Mouse (Mus musculus) intestine, embryonic 16.5 days (tissue): ENCODE measurements at regions not wholly inside any gene's neighbourhood (a gene's known extent, or its start where the extent isn't known, plus 50 kb on each side); places are given as distances from the start of the nearest gene placed in this dataset.

Experiments
- ATAC-seq: fragments of 200-750 bp; cut with Nextera tagmentation; 2 replicates; pipeline ENCODE4 v1.8.0; 2017; ENCODE audit warnings: moderate TSS enrichment, moderate library complexity
- H3K27ac ChIP-seq: fragments of 300-500 bp; sonication (generic); 2 replicates; pipeline ENCODE4 v1.5.1; 2014; ENCODE audit warnings: mild to moderate bottlenecking, low read length
- H3K27me3 ChIP-seq: fragments of 300-500 bp; sonication (generic); replicated peaks from 2 replicates; pipeline ENCODE4 v1.6.1; 2014; ENCODE audit warnings: low read length, control low read depth, mixed read lengths; ENCODE audit not compliant: control insufficient read depth, insufficient read depth
- H3K36me3 ChIP-seq: fragments of 300-500 bp; sonication (generic); 2 replicates; pipeline ENCODE4 v1.6.1; 2014; ENCODE audit warnings: low read length, control low read depth; ENCODE audit not compliant: control insufficient read depth, insufficient read depth
- H3K4me1 ChIP-seq: fragments of 300-500 bp; sonication (generic); 2 replicates; pipeline ENCODE4 v1.6.1; 2014; ENCODE audit warnings: low read length, control low read depth, mixed read lengths; ENCODE audit not compliant: control insufficient read depth, insufficient read depth
- H3K4me2 ChIP-seq: fragments of 300-500 bp; sonication (generic); 2 replicates; pipeline ENCODE4 v1.6.1; 2014; ENCODE audit warnings: low read depth, low read length, control low read depth
- H3K4me3 ChIP-seq: fragments of 300-500 bp; sonication (generic); 2 replicates; pipeline ENCODE4 v1.5.1; 2014; ENCODE audit warnings: mild to moderate bottlenecking, low read length
- H3K9ac ChIP-seq: fragments of 300-500 bp; sonication (generic); 2 replicates; pipeline ENCODE4 v1.6.1; 2014; ENCODE audit warnings: low read depth, low read length
- H3K9me3 ChIP-seq: fragments of 300-500 bp; sonication (generic); 2 replicates; pipeline ENCODE4 v1.6.1; 2016; ENCODE audit warnings: low read length, control low read depth; ENCODE audit not compliant: control insufficient read depth
- WGBS: fragments of 180-500 bp; shearing (Covaris S2); extraction: QIAGEN DNeasy Blood & Tissue Kit; methylation state at CpG from one replicate; pipeline ENCODE4 v1.1.7; 2014; 5-methylcytosine and 5-hydroxymethylcytosine counted together

DNA sequence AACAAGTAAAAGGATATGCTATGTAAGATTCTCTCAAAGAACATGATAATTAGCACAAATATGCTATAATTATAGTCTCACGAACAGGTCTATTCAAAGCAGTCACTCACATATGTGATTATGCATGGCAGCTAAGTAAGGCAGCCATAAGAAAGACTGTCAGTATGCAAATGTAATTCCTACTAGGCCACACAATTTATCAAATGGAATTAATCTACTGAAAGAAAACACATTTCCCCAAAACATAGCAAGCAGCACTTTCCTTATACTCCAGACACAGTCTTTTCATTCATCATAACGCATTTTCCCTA, 1242.3 kb downstream of the Zfp704 start:
- 79% methylated on average over 2 of the region's 2 CpGs for WGBS

DNA sequence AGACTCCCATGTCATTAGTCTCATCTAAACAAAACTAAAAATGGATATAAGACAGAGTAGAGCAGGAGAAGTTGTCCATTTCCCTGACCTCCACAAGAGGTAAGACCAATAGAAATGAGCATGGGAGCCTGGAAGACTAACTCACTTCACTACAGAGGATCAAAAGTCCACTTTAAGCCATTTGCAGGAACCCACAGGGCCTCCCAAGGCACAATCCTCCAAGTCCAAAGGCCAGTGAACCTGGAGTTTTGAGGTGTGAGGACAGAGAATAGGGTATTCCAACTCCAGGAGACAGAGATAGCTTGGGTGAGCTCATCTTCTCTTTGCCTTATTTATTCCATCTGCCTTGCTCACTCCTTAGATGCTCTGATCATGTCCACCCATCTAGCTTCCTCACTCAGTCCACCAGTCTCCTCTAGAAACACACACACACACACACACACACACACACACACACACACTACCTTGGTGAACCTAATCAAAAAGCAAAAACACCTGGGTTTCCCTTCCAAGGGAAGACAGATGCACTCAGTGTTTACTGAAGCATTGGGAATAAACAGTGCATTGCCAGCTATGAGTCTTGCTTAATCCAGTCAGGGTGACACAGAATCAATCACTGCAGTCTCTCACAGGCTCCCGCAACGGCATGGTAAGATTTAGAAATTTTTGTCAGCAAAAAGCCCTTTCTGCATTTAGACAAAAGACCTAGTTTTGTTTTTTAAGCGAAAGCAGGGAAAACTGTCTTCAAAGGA, 1242.8 kb downstream of the Zfp704 start:
- H3K4me3 ChIP-seq, result no peak overlapping the region
- no peaks in the 10 kb centered on the region for H3K36me3 ChIP-seq
- peak; percentile 69 for ATAC-seq
- H3K4me1 ChIP-seq, result no peaks in the 10 kb centered on the region
- no peaks in the 10 kb centered on the region for H3K9me3 ChIP-seq
- no peak overlapping the region for H3K4me2 ChIP-seq
- H3K27me3 ChIP-seq, result no peaks in the 10 kb centered on the region
- H3K9ac ChIP-seq, result no peak overlapping the region
- WGBS, result 69% methylated on average over 3 of the region's 3 CpGs
- no peak overlapping the region for H3K27ac ChIP-seq

More for the DNA sequence above, 1242.3 kb downstream of the Zfp704 start:
- H3K4me3 ChIP-seq, result no peak overlapping the region
- no peaks in the 10 kb centered on the region for H3K27me3 ChIP-seq
- no peak overlapping the region for H3K9ac ChIP-seq
- H3K36me3 ChIP-seq, result no peaks in the 10 kb centered on the region
- no peaks in the 10 kb centered on the region for H3K9me3 ChIP-seq
- H3K4me2 ChIP-seq, result no peak overlapping the region
- ATAC-seq, result no peak
- H3K4me1 ChIP-seq, result no peaks in the 10 kb centered on the region
- no peak overlapping the region for H3K27ac ChIP-seq
